In the genomic region with DNA sequence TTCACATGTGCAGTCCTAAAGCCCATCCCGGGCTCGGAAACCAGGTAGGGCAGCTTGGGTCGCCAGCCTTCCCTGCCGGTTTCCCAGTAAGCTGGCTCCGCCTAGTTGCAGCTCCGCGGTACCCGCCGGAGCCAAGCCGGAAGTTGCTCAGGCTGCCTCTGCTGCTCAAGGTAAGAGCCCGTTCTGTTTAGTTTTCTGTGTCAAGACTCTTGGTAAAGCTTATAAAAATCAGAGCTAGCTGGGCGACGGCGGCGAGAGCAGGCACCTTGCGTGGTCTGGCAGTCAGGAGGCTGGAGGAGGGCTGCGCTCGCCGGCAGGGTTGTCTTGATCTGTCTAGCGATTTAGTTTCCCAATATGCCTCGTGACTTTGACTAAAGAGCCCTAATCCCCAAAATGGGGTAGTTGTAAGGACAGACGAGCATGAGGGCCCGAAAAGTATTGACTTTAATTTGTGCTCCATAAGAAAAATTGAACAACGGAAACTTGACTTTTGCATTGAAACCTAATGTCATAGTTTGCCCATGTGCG, we compare ENCODE assay signal across 8 mouse cellular contexts. TPM values are rescaled to one million over a fixed set of nuclear protein-coding genes. Genes with fewer than 3 reads are reported as not detected.
A peak's percentile ranks its signal among the peaks of the same experiment; 100 is the strongest.
DNase-seq lines count a peak whose midpoint lies in the region; ATAC-seq and TF ChIP-seq lines count a peak whose summit lies in the region.

No protein-coding gene starts in this region.

- no peaks in the 10 kb centered on the region for H3K9me3 ChIP-seq in heart, embryonic 16.5 days (replicated peaks; ENCODE audit: control insufficient read depth, low read length)
- no peaks in the 10 kb centered on the region for H3K9me3 ChIP-seq in liver, embryonic 14.5 days (ENCODE audit: control insufficient read depth, low read length)

- ATAC-seq in CD4-positive, CD25-positive, alpha-beta regulatory T cell, adult 4 months, result peak; percentile 94
- ATAC-seq in erythroid progenitor cell, adult 5-6 weeks (replicated peaks; ENCODE audit: low FRiP score, poor library complexity, severe bottlenecking), result peak; percentile 83
- ATAC-seq in heart, embryonic 16.5 days (replicated peaks; ENCODE audit: extremely low read depth, insufficient read depth, low FRiP score), result peak; percentile 82
- peak; percentile 47; the same call in 1 of the 2 replicates for ATAC-seq in liver, embryonic 14.5 days (ENCODE audit: insufficient read depth)

- DNase-seq in brain, adult 2 months (ENCODE audit: low read depth, low spot score), result peak; percentile 60
- peak; percentile 83 for DNase-seq in kidney, postnatal 14 days
- peak; percentile 56 to 66 (median 58) for DNase-seq in liver, embryonic 14.5 days (ENCODE audit: low read depth in 3 of 3, low spot score in 3 of 3)
- peak; percentile 48 to 51 for DNase-seq in natural killer cell, adult 2 months (ENCODE audit: low spot score in 2 of 2)
- peak; percentile 60 for DNase-seq in splenic B cell, adult 2 months (ENCODE audit: low read depth, low spot score)

- TF ChIP-seq CTCF in liver, embryonic 14.5 days (IDR thresholded peaks at IDR 0.05; ENCODE audit: low read depth), result peak; percentile 51

- WGBS in heart, embryonic 16.5 days, result 1% methylated on average over 25 of the region's 25 CpGs
- WGBS in liver, embryonic 14.5 days (ENCODE audit: insufficient replicate concordance), result under 1% methylated on average over 25 of the region's 25 CpGs

- H3K4me1 ChIP-seq in heart, embryonic 16.5 days (ENCODE audit: control insufficient read depth, insufficient read depth, low read length), result peaks cover 10% of the 10 kb centered on the region; the same call in 1 of the 2 replicates
- peaks cover 45 to 47% of the 10 kb centered on the region in 2 experiments for H3K4me1 ChIP-seq in liver, embryonic 14.5 days (replicated peaks; ENCODE audit: control insufficient read depth in 2 of 2, insufficient read depth in 2 of 2, low read length in 1 of 2)

- H3K27ac ChIP-seq in heart, embryonic 16.5 days (ENCODE audit: low read length), result peak overlapping the region; percentile 70
- peak overlapping the region; percentile 93 for H3K27ac ChIP-seq in liver, embryonic 14.5 days

- TF ChIP-seq EP300 in liver, embryonic 14.5 days (IDR thresholded peaks at IDR 0.05; ENCODE audit: low read depth), result no peak

- peak overlapping the region; percentile 97 for H3K4me2 ChIP-seq in heart, embryonic 16.5 days (ENCODE audit: low read depth, low read length)
- H3K4me2 ChIP-seq in liver, embryonic 14.5 days (ENCODE audit: low read depth), result peak overlapping the region; percentile 98

- peaks cover under 1% of the 10 kb centered on the region; the same call in 1 of the 2 replicates for H3K36me3 ChIP-seq in heart, embryonic 16.5 days (ENCODE audit: control insufficient read depth, insufficient read depth)
- peaks cover 6% of the 10 kb centered on the region for H3K36me3 ChIP-seq in liver, embryonic 14.5 days (replicated peaks; ENCODE audit: control insufficient read depth, insufficient read depth, low read depth)
- H3K36me3 ChIP-seq in splenic B cell, adult 2 months (ENCODE audit: control insufficient read depth, insufficient read depth, low read length, poor library complexity, severe bottlenecking), result no peaks in the 10 kb centered on the region

- peak overlapping the region; percentile 83 for H3K4me3 ChIP-seq in heart, embryonic 16.5 days (ENCODE audit: low read length)
- H3K4me3 ChIP-seq in liver, embryonic 14.5 days (ENCODE audit: insufficient read depth in 1 of 2, low read depth in 2 of 2, low read length in 2 of 2), result peak overlapping the region; percentile 82 to 87

- peak overlapping the region; percentile 73 for H3K9ac ChIP-seq in heart, embryonic 16.5 days (ENCODE audit: low read length)
- peak overlapping the region; percentile 88 for H3K9ac ChIP-seq in liver, embryonic 14.5 days (replicated peaks)

- H3K27me3 ChIP-seq in heart, embryonic 16.5 days (ENCODE audit: control insufficient read depth, insufficient read depth, low read length), result no peaks in the 10 kb centered on the region
- no peaks in the 10 kb centered on the region for H3K27me3 ChIP-seq in liver, embryonic 14.5 days (ENCODE audit: control insufficient read depth, insufficient read depth, low read length)
- H3K27me3 ChIP-seq in splenic B cell, adult 2 months (ENCODE audit: control insufficient read depth, insufficient read depth, low read length, poor library complexity, severe bottlenecking), result no peaks in the 10 kb centered on the region

RNA-seq across cellular contexts. Expression of a gene that starts 2.3 kb away (rescaled TPM):
- 10 to 100 TPM; 39.8 to 46.7 TPM for polyA plus RNA-seq in CD4-positive, CD25-positive, alpha-beta regulatory T cell, adult 4 months (2017; shearing (Covaris generic))
- 15.9 and 23.5 TPM in 2 replicates for total RNA-seq in erythroid progenitor cell, adult 5-6 weeks (2015; ENCODE audit: low replicate concordance)
- total RNA-seq in erythroid progenitor cell, adult 5-6 weeks (2017; ENCODE audit: low replicate concordance), result 9.6 and 16.8 TPM in 2 replicates
- polyA plus RNA-seq in heart, embryonic 16.5 days (2015; fragmentation: Nextera tagmentation; extraction: Ambion mirVana), result 13.8 and 21.9 TPM in 2 replicates
- polyA plus RNA-seq in liver, embryonic 14.5 days (2012; rRNA removed), result 13.5 and 20.5 TPM in 2 replicates
- polyA plus RNA-seq in liver, embryonic 14.5 days (2014; fragmentation: Nextera tagmentation; extraction: Ambion mirVana), result 30.5 and 31.4 TPM in 2 replicates

RNA-seq across cellular contexts. Expression of a gene that starts 53.6 kb away (rescaled TPM):
- 1 to 10 TPM; 2.5 to 3.5 TPM for polyA plus RNA-seq in CD4-positive, CD25-positive, alpha-beta regulatory T cell, adult 4 months (2017; shearing (Covaris generic))
- total RNA-seq in erythroid progenitor cell, adult 5-6 weeks (2015; ENCODE audit: low replicate concordance), result 3.4 and 9.7 TPM in 2 replicates
- 1.0 and 2.9 TPM in 2 replicates for total RNA-seq in erythroid progenitor cell, adult 5-6 weeks (2017; ENCODE audit: low replicate concordance)
- 155 and 157 TPM in 2 replicates for polyA plus RNA-seq in heart, embryonic 16.5 days (2015; fragmentation: Nextera tagmentation; extraction: Ambion mirVana)
- 2.1 and 2.6 TPM in 2 replicates for polyA plus RNA-seq in liver, embryonic 14.5 days (2012; rRNA removed)
- 4.4 and 4.6 TPM in 2 replicates for polyA plus RNA-seq in liver, embryonic 14.5 days (2014; fragmentation: Nextera tagmentation; extraction: Ambion mirVana)

Comparison
In these comparisons a context has a peak if more than half of its experiments do, and no peak if none do; other contexts are left out.
1. Peak in every context shown above with its lines: DNase-seq, ATAC-seq, H3K4me3 ChIP-seq and H3K27ac ChIP-seq.
2. RNA of a gene that starts 53.6 kb away (polyA plus RNA-seq): 155 to 157 TPM in heart, embryonic 16.5 days; 2.1 to 4.6 TPM in liver, embryonic 14.5 days and 2.5 to 3.5 TPM in CD4-positive, CD25-positive, alpha-beta regulatory T cell, adult 4 months; every median in the first group is over 10 times any median in the second.